Mouse (Mus musculus) heart, postnatal 10 days (tissue): ENCODE measurements around the gene Catsper4. TPM values are rescaled to one million over a fixed set of nuclear protein-coding genes. Genes with fewer than 3 reads are reported as not detected.

Source experiments
- DNase-seq, 2 experiments: peaks; one replicate each; pipeline ENCODE4 v3.0.0; 2021
- intact Hi-C: fragments of 180-260 bp; cut with DNase I; formaldehyde crosslinking; loops from one replicate; pipeline ENCODE4 v1.15.1; 2025
- total RNA-seq, 2 experiments: library from RNA; stranded (reverse); gene quantifications; 2 replicates each; pipeline ENCODE4 v1.2.3; 2021

Gene Catsper4
- total RNA-seq, 2 experiments from 2014 or later, result not detected

- DNase-seq, result no peak
Observed at GRCm38 (mm10) chr4:134199371-134199770, 27.8 kb downstream of the Catsper4 start.

GRCm38 (mm10) chr4:134186268-134186667 lies 40.9 kb downstream of the Catsper4 start:
- intact Hi-C loops, result loop anchor here (2.0 to 5.0 kb wide), 4 partner anchors 53 to 201 kb away; partner anchors contain the start of gene Cnksr1
- no peak for DNase-seq

More at GRCm38 (mm10) chr4:134199371-134199770, 27.8 kb downstream of the Catsper4 start:
- intact Hi-C loops, result no loop called here

GRCm38 (mm10) chr4:134185569-134185968 lies 41.6 kb downstream of the Catsper4 start:
- no peak for DNase-seq
- intact Hi-C loops, result loop anchor here (5.0 kb wide), 3 partner anchors 82 to 202 kb away; no protein-coding TSS in a partner anchor

GRCm38 (mm10) chr4:134183711-134184110 lies 43.5 kb downstream of the Catsper4 start:
- intact Hi-C loops, result no loop called here
- DNase-seq, result no peak

- intact Hi-C loops, result no loop called here
- DNase-seq, result no peak
Observed at GRCm38 (mm10) chr4:134181825-134182224, 45.4 kb downstream of the Catsper4 start.

DNA sequence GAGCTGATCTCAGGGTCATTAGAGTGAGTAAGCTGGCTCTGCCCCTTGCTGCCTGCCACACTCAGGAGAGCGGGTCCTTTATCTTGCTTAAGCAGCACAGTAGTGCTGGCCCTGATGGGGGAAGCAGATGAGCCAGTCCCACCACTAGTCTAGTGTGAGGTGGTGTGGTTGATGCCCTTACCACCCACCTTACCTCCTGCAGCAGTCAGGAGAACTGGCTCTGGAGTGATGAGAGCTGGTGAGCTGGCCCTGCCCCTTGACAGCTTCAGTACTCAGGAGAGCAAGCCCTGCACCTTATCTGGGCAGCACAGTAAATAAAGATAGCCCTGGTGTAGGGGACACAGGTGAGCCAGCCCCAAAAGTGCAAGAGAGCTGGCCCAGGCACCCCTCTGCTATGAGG lies 46.1 kb downstream of the Catsper4 start:
- intact Hi-C loops, result no loop called here
- DNase-seq, result no peak

DNA sequence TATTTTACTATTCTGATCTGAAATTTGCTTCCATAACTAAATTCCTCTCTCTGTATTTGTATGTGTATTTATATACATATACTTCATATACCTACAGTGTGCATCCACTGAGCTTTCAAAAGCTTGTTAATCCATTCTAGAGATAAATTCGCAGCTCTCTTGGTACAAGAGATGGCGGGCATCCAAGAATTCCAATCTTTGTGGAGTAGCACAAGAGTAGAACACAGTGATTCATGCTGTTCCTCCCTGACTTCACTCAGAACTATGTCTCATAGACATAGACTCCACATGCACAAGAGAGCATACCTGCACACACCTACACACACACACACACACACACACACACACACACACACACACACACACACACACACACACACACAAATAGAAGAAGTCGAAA lies 54.8 kb downstream of the Catsper4 start:
- intact Hi-C loops, result no loop called here
- peak; percentile 55 to 65 for DNase-seq

GRCm38 (mm10) chr4:134166906-134167305 lies 60.3 kb downstream of the Catsper4 start:
- intact Hi-C loops, result no loop called here
- DNase-seq, result no peak

DNA sequence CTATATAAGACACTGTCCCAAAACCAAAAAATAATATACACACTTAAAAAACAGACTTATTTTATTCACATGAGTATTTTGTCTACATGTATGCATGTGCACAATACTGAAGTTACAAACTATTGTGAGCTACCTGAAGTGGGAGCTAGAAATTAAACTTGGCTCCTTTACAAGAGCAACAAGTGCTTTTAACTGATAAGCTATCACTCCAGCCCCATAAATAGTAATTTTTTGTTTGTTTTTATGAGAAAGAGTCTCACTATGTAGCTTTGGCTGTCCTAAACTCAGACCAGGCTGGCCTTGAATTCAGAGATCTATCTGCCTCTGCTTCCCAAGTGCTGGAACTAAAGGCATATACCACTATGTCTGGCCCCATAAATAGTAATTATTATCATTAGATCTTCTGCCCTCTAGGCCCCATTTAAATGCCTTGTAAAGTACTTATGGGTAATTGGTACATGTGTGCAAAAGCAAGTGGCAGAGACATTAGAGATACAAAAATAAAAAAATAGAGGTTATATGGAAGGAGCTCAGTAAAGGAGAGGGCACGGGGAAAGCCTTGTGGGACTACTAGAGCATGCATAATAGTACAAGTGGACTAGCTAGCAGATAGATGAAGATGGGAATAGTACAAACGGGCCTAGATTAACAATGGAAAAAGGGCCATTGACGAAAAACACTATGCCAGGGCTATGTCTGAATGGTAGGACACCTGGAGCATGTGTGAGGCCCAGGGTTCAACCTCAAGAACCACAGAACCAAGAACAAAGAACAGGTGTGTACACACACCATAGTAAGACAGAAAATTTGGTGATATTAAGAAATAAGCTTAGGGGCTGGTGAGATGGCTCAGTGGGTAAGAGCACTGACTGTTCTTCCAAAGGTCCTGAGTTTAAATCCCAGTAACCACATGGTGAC lies 61.4 kb downstream of the Catsper4 start:
- intact Hi-C loops, result no loop called here
- DNase-seq, result no peak

GRCm38 (mm10) chr4:134165024-134165423 lies 62.2 kb downstream of the Catsper4 start:
- peak in 1 of 2 experiments; percentile 27 for DNase-seq
- intact Hi-C loops, result no loop called here

DNA sequence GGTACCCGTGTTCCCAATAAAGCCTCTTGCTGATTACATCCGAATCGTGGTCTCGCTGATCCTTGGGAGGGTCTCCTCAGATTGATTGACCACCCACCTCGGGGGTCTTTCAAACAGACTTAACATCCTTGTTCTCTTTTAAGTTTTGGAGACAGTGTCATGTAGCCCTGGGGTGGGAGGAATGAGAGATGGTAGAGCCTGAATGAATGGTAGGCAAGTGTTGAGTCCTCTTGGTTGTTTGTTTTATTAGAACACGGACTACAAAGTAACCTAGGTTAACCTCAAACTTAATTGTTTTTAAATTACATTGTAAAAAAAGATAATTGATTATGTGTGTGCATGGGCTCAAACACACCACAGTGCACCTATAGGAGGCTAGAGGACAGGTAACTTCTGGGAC lies 62.6 kb downstream of the Catsper4 start:
- no peak for DNase-seq
- intact Hi-C loops, result no loop called here

Other genes with a start within 250 kb of the Catsper4 start
- gene Dhdds, start 226.5 kb downstream of the Catsper4 start, total RNA-seq, result 10 to 100 TPM; 31.4 to 33.9 TPM
- gene Lin28a, start 208.5 kb downstream of the Catsper4 start, total RNA-seq, result not detected
- gene Zfp683, start 173.5 kb downstream of the Catsper4 start, total RNA-seq, result not detected
- not detected for gene Crybg2, start 166.6 kb downstream of the Catsper4 start, total RNA-seq
- 1 to 10 TPM; 3.4 to 6.5 TPM for gene Cd52, start 132.3 kb downstream of the Catsper4 start, total RNA-seq
- 1 to 10 TPM; 2.0 to 2.3 TPM for gene Ubxn11, start 124.8 kb downstream of the Catsper4 start, total RNA-seq
- 10 to 100 TPM; 69.9 to 74.6 TPM for gene Sh3bgrl3, start 98.6 kb downstream of the Catsper4 start, total RNA-seq
- gene Cep85, start 40.3 kb downstream of the Catsper4 start, total RNA-seq, result 10 to 100 TPM; 29.9 to 32.0 TPM
- not detected for gene Gm7534, start 24.4 kb downstream of the Catsper4 start, total RNA-seq
- 1 to 10 TPM; 2.3 to 4.4 TPM for gene Cnksr1, start 11.0 kb upstream of the Catsper4 start, total RNA-seq
- not detected for gene E130218I03Rik, start 16.3 kb upstream of the Catsper4 start, total RNA-seq
- gene Zfp593, start 18.2 kb upstream of the Catsper4 start, total RNA-seq, result 1 to 10 TPM; 3.7 to 4.0 TPM
- gene Gm30191, start 19.6 kb upstream of the Catsper4 start, total RNA-seq, result not detected
- 10 to 100 TPM; 13.5 to 15.2 TPM for gene Grrp1, start 26.7 kb upstream of the Catsper4 start, total RNA-seq
- gene Pdik1l, start 60.5 kb upstream of the Catsper4 start, total RNA-seq, result 10 to 100 TPM in 1 of 2 experiments, 1 to 10 TPM in 1; 7.5 to 10.3 TPM
- gene Trim63, start 87.7 kb upstream of the Catsper4 start, total RNA-seq, result 100 to 1,000 TPM; 238 to 242 TPM
- under 1 TPM; 0.12 to 0.69 TPM for gene Slc30a2, start 115.8 kb upstream of the Catsper4 start, total RNA-seq
- gene Extl1, start 156.5 kb upstream of the Catsper4 start, total RNA-seq, result 1 to 10 TPM; 4.2 to 5.4 TPM
- gene Pafah2, start 168.9 kb upstream of the Catsper4 start, total RNA-seq, result 10 to 100 TPM in 1 of 2 experiments, 1 to 10 TPM in 1; 9.6 to 10.2 TPM
- 100 to 1,000 TPM; 131 to 137 TPM for gene Stmn1, start 240.9 kb upstream of the Catsper4 start, total RNA-seq